Mouse (Mus musculus): ENCODE data around the gene Mb. TPM values are rescaled to one million over a fixed set of nuclear protein-coding genes. Genes with fewer than 3 reads are reported as not detected.
A peak's percentile ranks its signal among the peaks of the same experiment; 100 is the strongest.

Gene Mb
- total RNA-seq (2021) = 1,000 to 10,000 TPM; 2,592 to 3,528 TPM
- long read RNA-seq, experiment 1, transcript Mb-201 (4 exons, 550 nt) = minor isoform, 67 of 2,089 reads
- long read RNA-seq, experiment 1, transcript Mb-203 (3 exons, 1,104 nt) = major isoform, 720 of 2,089 reads
- long read RNA-seq, experiment 1, partial matches to known transcripts = 44 of 2,089 reads
- long read RNA-seq, experiment 1, other reads (novel, unspliced or antisense) = 1,255 of 2,089 reads
- long read RNA-seq, experiment 2, transcript Mb-203 (3 exons, 1,104 nt) = major isoform, 686 of 1,620 reads
- long read RNA-seq, experiment 2, transcript Mb-201 (4 exons, 550 nt) = minor isoform, 45 of 1,620 reads
- long read RNA-seq, experiment 2, partial matches to known transcripts = 32 of 1,620 reads
- long read RNA-seq, experiment 2, other reads (novel, unspliced or antisense) = 857 of 1,620 reads

DNA sequence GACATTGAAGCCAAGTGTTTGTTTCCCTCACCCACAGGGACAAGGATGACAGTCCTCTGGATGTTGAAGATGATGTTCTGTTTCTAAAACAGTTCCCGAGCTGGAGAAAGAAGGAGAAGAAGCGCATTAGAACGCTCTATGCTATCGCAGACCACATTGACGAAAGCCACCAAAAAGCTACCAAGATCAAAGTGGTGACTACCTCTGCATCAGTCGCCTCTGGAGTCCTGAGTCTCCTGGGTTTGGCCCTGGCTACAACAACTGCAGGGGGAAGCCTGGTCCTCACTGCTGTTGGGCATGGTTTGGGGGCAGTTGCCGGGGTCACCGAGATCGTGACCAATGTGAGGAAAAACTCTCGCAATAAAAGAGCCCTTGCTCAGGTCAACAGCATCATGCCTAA, at the start of gene Mb:
TSS of gene Mb (minus strand) at position 101 of the 400 bp plus-strand sequence.
- DNase-seq = no peak

DNA sequence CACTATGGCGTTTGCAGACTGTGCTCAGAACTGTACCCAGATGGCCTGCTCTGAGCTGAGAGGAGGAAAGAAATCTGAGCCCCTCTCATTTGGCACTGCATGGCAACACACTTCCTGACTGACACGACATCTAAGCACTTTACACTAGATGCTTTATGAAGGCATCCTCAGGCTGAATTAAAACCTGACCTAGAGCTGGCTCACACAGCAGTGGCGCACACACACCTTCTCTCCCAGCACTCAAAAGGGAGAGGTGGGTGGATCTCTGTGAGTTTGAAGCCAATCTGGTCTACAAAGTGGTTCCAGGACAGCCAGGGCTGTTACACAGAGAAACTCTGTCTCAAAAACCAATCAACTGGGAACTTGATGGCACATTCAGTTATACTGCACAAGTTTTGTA, 49.3 kb upstream of the Mb start:
- no peak for DNase-seq

DNA sequence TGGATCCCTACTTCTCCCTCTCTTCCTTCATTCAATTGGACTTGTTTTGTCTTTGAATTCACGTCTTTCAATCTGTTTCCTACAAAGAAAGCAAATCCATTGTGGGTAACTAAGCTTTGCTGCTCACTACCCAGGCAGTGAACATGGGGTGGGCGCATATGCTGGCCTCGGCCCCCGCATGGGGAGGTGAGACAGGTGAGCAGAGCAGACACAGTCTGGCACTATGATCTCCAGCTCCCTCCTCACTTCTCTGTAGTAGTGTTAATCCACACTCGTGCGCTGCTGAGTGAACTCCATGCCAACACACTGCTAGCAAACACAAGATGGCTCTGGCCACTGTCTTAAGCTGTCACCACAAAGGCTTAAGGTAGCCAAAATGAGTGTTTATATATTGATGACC, 46.9 kb upstream of the Mb start:
- DNase-seq = no peak

DNA sequence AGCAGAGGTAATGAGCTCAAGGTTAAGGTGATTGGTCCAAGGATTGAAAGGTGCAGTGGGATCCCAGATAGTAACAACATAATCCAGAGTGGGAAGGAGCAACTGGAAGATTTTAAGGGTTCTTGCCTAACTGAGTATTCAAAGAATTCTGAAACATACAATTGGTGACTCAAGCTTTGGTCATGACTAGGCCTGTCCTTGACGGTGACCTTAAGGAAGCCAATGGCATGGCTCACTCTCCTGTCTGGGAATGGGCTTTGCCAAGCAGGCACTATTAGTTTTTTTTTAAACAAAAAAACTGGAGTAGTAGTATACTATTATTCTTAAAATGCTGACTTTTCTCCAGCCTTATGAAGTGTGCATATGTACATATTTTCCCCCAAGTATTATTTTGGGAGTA, 44.7 kb upstream of the Mb start:
- no peak for DNase-seq

DNA sequence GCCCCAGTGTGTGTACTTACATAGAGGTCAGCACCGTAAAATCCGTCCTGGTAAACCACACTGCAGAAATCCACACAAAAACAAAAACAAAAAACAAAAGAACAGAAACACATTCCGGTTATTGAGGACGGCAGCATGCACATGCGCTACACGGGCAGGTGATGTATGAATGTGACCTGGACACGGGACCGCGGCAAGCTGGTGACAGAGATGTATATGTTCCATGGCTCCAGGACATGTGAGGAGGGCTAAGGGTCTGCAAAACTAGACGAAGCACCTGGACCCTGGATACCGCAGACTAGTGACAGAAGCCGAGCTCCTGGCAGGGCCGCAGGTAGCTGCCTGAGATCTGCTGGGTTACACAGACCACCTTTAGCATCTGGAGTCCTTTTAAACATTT, 44.0 kb upstream of the Mb start:
- DNase-seq = no peak

DNA sequence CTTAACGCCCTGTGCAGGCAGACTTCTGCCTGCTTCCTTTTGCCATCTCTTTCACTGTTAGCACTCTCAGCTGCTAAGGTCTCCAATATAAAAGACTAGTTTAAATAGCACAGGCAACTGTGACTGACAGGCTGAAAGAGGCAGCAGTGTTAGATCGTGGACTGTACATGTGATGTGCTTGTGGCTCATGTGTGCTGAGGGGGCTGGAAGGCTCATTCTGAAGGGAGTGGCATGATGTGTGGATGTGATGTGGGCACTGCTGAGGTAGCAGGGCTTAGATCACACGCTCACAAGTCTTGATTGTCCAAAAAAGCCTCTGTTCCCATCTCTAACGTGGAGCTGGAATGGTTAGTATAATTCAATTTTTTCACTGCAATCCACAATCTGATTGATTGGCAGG, 40.9 kb upstream of the Mb start:
- no peak for DNase-seq

DNA sequence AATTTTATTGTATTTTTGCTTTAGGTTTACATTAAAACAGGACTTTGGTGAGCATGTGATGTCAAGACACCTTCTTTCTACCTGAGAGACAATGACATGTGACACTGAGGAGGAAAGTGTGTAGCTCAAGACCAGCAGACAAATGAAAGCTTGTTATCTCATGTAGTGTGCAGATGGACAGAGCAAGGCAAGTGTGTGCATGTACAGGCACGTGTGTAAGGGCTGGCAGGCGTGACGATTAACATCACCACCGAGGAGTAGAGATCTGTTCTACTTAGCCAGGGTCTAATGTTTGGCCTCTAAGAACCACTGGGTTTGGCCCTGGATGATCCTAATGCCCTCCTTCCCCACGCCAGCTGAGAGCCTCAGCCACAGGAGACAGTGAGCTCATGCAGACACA, 40.1 kb upstream of the Mb start:
- DNase-seq = no peak

DNA sequence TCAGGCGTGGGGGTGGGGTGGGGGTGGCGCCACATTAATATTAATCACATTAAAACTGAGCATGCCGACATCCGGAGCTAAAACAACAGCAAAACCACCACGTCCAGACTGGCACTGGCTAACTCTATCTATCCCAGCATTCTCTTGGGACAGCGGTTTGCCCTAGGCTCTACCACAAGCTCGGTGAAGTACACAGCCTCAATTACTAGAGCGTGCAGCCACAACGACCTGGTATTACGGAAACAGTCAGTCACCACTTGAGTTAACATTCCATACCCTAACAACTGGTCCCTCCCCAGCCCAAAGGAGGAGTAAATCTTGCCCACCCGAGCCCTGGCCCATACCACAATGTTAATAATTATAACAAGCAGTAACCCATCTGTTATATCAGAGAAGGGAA, 38.8 kb upstream of the Mb start:
- no peak for DNase-seq

DNA sequence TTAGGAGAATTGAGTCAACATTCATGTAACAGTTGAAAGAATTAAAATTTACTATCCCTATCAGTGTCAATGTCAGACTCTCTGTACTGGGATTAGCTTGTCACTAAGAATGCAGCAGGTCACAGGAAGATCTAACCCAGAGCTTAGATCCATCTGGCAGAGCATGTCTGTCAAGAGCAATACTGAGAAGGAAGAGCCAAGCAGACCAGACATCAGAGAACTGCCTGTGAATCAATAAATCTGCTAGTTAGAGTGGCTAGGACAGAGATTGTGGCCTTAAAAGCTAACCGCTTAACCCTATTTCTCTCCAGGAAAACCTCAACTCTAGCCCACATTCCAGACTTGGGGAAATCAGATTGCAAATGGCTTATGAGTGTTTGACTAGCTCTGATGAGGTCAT, 36.0 kb upstream of the Mb start:
- DNase-seq = no peak

DNA sequence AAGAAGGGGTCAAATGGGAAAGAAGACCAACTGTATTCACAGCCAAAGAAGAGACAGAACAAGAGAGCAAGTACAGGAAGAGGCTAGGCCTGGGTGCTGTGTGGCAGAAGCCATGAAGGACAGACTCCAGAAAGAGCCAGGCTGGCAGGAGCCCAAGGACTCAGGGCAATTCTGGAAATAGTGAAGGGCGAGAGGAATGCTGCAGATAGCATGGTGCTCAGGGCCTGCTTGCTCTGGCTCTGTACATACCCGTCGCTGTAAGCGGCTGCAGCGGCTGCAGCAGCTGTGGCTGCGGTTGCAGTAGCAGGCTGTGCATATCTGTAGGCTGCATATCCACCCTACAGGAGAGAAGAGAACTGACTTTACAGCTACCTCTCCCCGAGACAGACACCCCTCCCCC, 35.3 kb upstream of the Mb start:
- DNase-seq = no peak

DNA sequence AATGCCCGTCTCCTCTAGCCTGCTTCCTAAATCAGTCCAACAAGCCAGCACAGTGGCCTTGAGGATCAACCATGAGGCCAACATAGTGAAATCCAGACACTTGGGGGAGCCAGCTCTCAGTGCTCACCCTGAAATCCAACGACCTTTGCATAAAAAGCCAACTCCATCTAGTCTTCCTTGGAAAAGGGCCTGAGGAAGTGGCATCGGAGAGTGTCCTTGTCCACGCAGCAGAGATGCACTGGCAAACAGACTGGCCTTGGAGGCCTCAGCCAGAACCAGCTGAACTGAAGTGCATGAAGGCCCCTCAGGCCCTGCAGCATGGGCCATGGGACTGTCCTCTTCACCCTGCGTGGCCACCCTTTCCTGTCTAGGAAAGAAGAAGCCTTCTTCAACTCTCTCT, 31.0 kb upstream of the Mb start:
- peak; percentile 30 for DNase-seq

DNA sequence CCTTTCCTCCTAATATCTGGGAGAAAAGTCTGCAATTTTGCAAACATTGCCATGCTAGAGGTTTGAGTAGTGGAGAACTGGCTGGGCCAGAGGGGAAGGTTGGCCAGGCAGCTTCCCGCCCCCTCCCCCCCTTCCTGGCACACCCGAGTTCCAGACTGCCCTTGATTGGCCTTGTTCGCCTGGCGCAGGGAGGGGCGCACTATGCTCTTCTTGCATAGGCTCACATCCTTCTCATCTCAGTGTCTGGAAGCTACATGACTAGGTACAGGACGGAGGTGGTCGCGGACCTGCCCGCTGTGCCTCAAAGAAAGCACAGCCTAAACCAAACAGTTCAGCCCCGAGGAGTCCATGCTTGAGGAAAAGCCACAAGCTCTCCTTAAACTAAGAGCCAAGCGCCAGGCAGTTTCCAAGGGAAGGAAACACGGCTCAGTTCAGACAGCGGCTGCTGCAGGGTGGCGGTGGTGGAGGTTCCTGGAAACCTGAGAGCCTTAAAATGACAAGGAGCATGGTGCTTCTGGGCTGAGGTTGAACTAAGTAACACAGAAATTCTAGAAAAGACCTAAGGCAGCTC, 30.3 kb upstream of the Mb start:
- DNase-seq = no peak

DNA sequence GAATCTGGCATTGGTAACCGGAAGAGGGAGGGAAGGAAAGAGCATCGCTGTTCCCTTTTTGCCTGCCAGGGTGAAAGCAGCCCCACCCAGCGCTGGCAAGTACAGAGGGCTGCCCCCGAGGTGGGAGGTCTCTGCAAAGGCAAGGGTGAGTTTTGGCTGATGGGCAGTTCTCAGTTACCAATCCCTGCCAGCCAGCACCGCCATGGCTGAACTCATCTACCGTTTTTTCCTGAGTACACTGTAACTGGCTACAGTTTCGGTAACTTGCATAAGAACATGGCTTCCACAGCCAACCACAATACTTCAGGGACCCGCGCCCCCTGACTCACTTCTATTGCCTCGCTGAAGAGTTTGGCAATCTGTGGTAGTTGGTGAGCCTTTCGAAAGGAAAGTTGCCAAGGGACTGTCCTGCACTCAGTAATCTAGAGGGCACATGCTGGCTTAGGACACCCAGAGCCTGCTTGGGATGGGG, 29.5 kb upstream of the Mb start:
- DNase-seq = peak; percentile 70

DNA sequence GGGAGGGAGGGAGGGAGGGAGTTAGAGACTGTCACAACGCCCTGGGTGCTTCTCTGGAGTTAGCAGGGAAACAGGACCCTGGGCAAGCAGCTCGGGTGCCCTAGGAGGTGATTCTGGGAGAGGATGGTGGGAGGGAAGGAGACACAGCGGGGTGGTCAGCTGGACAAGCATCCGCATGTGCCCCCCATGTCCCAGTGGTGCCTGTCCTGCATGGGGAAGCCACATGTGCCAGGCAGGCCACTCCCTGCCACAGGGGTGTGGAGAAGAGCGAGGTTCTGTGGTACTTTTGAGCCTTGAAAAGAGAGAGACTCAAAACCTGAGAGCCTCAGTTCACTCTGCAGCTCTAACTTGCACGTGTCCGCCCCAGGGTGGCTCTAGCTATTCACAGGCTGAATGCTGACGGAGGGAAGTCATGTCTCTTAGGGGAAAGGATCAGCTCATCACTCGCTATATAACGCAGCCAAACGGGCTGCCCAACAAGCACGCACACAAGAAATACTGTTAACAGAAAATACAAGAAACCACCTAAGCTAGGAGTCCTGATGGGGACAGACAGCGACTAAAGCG, 28.9 kb upstream of the Mb start:
- no peak for DNase-seq

DNA sequence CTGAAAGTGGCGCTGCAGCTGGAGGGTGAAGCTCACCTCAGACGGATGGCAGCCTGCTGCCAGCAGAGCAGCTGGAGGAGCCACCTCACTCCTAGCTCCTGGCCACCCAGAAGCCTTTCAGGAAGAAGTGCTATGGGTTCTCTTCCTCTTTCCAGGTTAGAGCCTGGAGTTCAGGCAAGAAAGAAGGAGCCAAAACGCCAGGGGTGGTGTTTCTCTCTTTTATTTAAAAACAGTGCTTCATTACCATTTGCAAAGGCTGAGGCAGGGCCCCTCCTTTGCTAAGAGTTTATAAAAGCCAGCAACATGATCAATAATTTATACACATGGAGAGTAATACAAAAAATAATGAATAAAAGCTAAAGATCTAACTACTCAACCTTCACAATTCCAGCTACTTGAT, 28.3 kb upstream of the Mb start:
- no peak for DNase-seq

DNA sequence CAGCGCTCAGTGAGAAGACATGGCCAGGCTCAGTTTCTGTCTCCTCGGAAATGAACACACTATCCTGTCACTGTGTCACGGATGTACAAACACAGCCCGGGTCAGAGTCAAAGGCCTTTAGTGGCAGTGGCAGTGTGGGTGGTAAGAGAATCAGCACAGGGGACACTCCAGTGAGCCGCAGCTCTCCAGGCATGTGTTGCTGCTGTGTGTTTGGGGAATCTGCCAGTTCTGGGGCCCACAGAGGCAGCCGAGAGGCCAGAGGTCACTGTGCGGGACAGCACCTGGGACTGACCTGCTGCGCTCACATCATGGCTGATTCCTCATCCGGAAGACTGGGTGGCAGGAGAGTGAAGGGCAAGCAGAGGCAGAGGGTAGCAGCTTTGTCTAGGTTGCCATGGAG, 27.4 kb upstream of the Mb start:
- DNase-seq = no peak

DNA sequence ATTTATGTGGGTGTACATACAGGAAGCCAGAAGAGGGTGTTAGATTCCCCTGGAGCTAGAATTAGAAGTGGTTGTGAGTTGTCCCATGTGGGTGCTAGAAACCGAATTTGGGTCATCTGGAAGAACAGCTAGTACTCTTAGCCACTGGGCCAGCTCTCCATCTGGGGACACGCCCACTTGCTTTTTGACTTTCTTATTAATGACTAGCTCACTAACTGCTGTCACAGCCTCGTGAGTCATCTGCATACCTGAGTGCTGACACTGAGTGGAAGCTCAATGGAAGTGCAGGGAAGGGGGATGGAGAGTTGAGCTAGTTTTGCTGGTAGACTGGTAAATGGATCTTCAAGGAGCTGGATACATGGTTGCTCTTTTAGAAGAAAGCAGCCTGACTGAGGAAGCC, 26.1 kb upstream of the Mb start:
- peak; percentile 60 for DNase-seq

DNA sequence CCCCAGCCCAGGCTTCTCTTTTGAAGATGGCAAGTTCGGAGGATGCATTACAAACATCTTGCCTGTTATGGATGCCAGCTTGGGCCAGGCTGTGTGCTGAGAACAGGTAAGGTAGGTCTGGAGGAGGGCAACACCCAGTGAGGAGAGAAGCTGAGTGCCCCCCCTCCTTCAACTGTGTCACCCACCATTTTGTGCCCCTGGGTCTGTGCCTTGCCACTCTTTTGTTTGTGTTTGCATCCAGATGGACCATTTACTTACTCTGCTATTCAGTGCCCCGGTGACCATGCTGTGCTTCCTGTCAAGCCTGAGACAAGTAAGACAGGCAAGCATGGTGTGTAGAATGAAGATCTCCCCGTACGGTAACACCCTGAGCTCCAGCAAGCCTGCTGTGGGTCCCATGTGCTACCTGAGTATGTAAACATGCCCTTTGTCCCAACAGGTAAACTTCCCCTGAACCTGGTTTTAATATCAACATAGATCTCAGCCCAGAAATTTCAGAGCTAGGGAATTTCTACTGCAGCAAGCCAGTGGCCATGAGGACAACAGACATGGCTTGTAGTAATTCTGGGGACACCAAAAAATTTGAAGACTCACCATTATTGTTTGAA, 22.2 kb upstream of the Mb start:
- no peak for DNase-seq

DNA sequence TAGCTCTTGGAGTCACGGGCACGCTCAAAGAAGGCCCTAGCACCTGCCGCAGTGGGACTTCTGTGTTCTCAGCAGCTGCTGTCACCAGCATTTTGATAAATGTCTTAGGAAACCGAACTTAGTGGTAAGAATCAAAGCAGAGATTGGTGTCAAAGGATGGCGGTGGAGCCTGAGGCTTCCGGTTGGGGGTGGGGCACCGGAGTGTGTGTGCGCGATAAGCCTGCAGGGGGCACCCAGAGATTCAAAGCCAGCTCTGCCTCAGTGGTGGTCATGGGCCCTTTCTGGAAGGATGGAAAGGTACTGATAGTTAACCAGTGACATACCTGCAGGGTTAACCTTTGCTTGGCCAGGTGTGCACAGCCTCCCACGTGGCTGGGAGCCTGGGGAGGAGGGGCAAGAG, 21.0 kb upstream of the Mb start:
- no peak for DNase-seq

DNA sequence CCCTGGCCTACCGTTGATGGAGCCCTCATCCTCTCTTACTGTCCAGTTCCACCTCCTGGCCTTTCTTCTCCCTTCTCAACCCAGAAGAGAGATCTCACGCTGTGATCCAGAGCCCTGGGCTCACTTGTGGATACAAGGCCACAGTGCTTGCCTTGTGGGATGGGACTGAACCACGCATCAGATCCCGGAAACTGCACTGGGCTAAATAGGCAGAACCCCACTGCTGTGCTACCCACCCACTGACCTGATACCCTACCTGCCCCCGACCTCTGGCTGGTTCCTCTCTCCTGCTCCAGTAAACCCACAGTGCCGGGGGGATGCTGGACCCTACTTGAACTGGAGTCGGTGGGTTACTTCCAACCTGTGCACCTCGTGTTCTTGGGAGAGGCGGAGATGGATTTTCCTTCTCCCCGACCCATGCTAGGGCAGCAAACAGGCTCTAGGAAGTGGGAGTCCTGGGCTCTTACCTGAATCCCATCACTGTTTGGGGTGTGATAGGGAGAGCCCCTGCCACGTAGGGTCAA, 20.3 kb upstream of the Mb start:
- DNase-seq = no peak

DNA sequence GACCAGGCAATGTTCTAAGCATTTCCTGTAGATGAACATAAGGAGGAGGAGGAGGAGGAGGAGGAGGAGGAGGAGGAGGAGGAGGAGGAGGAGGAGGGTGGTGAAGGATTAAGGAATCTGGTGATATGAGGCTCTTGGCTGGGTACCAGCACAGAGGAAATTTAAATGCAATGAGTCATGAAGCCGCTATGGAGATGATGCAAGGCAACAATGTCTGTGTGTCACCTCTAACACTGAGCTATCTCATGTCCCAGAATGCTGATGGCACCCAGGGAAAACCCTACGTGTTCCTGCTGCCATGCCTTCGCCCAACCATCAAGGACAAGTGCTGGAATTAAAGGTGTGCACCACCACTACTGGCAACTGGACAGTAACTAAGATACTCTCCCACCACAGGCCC, 18.5 kb upstream of the Mb start:
- no peak for DNase-seq

DNA sequence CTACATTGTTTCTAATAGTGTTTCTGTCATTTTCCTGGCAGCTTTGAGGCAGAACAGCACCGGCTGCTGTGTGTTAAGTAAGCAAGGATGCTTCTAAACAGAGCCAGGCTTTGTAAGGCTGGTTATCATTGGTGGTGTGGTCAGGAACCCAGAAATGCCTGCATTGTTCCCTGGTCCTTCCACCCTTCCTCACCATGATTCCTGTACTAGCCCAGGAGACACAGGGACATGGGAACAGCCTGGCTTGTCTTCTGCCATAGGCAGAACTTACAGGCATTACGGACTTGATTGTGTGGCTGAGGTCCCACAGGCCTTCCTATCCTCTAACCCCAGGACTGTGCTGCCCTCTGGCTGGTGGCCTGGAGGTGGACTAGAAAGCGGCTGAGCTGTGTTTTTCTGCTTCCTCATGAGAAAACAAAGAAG, 18.0 kb upstream of the Mb start:
- DNase-seq = no peak

DNA sequence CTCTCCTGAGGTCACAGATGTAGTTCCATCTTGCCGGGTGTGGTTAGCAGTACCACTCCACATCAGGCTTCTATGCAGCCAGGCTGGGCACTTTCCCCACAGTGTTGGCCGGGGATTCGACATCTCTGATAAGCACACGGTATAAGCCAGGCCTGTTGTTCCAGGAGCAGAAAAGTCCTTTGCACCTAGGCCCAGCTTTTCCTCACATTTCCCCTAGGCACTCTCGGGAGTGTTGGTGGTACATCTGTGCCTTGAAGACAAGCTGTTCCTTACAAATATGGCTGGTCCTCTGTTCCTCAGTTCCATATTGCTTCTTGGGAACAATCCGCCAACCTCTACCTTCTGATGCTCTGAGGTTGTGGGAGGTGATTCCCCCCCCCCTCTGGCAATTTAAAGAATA, 15.8 kb upstream of the Mb start:
- DNase-seq = no peak

All from gastrocnemius, postnatal 25 days (tissue).